Mouse (Mus musculus): ENCODE measurements at regions not wholly inside any gene's neighbourhood (a gene's known extent, or its start where the extent isn't known, plus 50 kb on each side); places are given as distances from the start of the nearest gene placed in this dataset.
A peak's percentile ranks its signal among the peaks of the same experiment; 100 is the strongest.

DNA sequence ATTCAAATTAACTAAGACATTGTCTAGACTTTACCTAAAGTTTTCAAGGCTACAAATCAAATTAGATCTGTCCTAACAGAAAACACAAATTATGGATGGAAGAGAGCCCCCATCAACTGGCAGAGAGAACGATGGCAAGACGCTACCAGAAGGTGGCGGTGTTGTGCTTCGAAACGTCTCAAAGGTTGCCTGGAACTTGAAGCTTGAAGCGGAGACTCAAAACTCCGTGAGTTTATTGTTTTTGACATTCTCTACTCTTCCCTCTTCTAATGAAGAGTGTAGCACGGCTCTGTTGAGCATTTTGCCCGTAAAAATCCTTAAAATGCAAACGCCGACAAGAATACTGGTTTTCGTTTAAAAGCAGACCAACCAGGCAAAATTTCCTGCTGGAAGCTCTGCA is 62.4 kb upstream of the Daam1 start:
- Histone ChIP-seq H3K9me3 (no peaks in the 10 kb centered on the region), H3K4me2 (peak overlapping the region; percentile 41), H3K4me1 (replicated peaks) (no peaks in the 10 kb centered on the region), H3K27ac (no peak overlapping the region), H3K36me3 (no peaks in the 10 kb centered on the region), H3K27me3 (no peaks in the 10 kb centered on the region), H3K4me3 (no peak overlapping the region), H3K9ac (no peak overlapping the region)
- WGBS, result 3% methylated on average over 12 of the region's 12 CpGs
- no peak for ATAC-seq (ENCODE audit: low FRiP score)

DNA sequence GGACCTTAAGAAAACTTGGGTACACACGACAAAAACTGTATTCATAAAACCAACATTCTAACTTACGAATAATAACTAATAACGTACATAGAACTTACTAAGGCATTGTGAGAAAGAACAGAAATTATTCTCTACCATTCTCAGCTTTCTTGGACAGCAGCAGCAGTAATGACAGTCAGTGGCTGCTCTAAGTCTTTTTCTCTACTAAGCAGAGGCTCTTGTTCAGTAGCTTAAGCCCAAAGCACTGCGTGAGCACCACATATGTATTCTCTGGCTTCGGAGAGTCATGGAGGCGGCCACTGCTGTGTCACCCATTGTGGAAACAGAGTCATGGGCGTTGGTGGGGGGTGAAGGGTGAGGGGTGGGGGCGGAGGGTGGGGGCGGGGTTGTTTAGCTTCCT is 62.0 kb upstream of the Daam1 start:
- Histone ChIP-seq H3K27me3 (no peaks in the 10 kb centered on the region), H3K9ac (no peak overlapping the region), H3K4me2 (peak overlapping the region; percentile 41), H3K27ac (no peak overlapping the region), H3K9me3 (no peaks in the 10 kb centered on the region), H3K36me3 (no peaks in the 10 kb centered on the region), H3K4me3 (no peak overlapping the region), H3K4me1 (replicated peaks) (no peaks in the 10 kb centered on the region)
- 38% methylated on average over 9 of the region's 9 CpGs for WGBS
- no peak for ATAC-seq (ENCODE audit: low FRiP score)

DNA sequence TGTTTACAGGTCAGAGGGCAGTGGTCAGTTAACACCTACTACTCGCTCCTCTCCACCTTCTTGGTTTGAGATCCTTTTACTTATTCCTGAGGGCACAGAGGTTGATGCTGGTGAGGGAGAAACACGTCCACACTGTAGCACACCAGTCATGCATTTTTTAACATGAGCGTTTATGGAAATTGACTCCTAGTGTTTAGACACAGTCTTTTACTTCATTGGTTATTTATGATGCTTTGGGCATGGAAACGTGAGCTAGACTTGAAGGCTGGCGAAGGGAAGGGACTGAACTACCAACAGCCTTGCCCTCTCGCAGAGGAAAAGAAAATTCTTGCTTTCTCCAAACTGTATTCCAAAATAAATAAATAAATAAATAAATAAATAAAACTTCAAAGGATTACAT is 61.6 kb upstream of the Daam1 start:
- H3K4me2 ChIP-seq, result no peak overlapping the region
- no peaks in the 10 kb centered on the region for H3K9me3 ChIP-seq
- H3K27me3 ChIP-seq, result no peaks in the 10 kb centered on the region
- no peak overlapping the region for H3K27ac ChIP-seq
- H3K9ac ChIP-seq, result no peak overlapping the region
- 57% methylated on average over 6 of the region's 6 CpGs for WGBS
- no peak for ATAC-seq (ENCODE audit: low FRiP score)
- H3K4me1 ChIP-seq (replicated peaks), result no peaks in the 10 kb centered on the region
- no peaks in the 10 kb centered on the region for H3K36me3 ChIP-seq
- no peak overlapping the region for H3K4me3 ChIP-seq

- peaks cover 8% of the 10 kb centered on the region for H3K4me1 ChIP-seq (replicated peaks)
- H3K4me3 ChIP-seq, result no peak overlapping the region
- no peak overlapping the region for H3K27ac ChIP-seq
- WGBS, result 90% methylated on average over 9 of the region's 9 CpGs
- H3K9ac ChIP-seq, result no peak overlapping the region
- no peaks in the 10 kb centered on the region for H3K9me3 ChIP-seq
- H3K36me3 ChIP-seq, result no peaks in the 10 kb centered on the region
- no peaks in the 10 kb centered on the region for H3K27me3 ChIP-seq
- ATAC-seq (ENCODE audit: low FRiP score), result no peak
- H3K4me2 ChIP-seq, result no peak overlapping the region
Observed at GRCm38 (mm10) chr12:71773891-71774290, 57.0 kb upstream of the Daam1 start.

- Histone ChIP-seq H3K4me2 (no peak overlapping the region), H3K27me3 (no peaks in the 10 kb centered on the region), H3K36me3 (no peaks in the 10 kb centered on the region), H3K4me1 (replicated peaks) (peaks cover 8% of the 10 kb centered on the region), H3K4me3 (no peak overlapping the region), H3K27ac (no peak overlapping the region), H3K9me3 (no peaks in the 10 kb centered on the region), H3K9ac (no peak overlapping the region)
- 66% methylated on average over 12 of the region's 12 CpGs for WGBS
- no peak for ATAC-seq (ENCODE audit: low FRiP score)
Observed at GRCm38 (mm10) chr12:71775126-71775525, 55.8 kb upstream of the Daam1 start.

DNA sequence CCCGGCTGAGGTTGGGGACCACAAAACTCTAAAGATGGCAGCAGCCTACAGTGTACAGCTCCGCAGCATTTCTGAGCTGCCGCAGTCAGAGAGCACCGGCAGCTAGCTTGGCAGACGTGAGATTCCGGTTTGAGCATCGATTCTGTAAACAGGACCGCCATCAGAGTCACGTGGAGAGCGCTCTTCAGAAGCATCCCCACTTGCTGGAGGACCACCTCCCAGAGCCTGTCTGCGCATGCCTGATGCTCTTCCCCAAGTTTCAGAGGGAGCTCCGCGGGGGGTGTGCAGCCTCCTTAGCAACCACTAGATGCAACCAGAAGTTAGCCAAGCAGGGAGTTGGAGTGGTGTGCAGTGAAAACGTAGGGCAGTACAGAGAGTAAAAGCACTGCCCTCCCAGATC is 52.7 kb upstream of the Daam1 start:
- peak overlapping the region; percentile 43; the same call in 1 of the 2 replicates for H3K9ac ChIP-seq
- 0 out of 2 replicates have a peak, but pooled peaks have one; percentile 43 for ATAC-seq (ENCODE audit: low FRiP score)
- WGBS, result 23% methylated on average over 14 of the region's 14 CpGs

DNA sequence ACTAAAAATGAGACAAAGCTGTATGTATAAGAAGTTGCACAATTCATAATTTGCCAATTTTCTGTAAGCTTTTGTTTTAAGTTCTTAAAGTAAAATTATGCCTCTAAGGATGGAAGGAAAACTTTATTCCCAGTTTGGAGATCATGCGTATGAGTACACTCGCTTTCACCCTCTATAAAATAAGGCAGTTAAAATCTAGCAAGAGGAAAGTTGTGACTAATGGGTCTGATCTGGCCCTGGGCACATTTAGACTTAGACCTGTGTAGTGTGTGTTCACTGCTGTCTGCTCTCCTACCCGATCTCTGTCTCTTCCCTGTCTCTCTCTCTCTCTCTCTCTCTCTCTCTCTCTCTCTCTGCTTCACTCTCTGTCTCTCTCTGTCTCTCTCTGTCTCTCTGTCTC is 51.9 kb upstream of the Daam1 start:
- WGBS, result 88% methylated on average over 3 of the region's 3 CpGs
- Histone ChIP-seq H3K27ac (no peak overlapping the region), H3K9ac (no peak overlapping the region), H3K9me3 (no peaks in the 10 kb centered on the region), H3K4me3 (no peak overlapping the region), H3K4me1 (replicated peaks) (peaks cover 8% of the 10 kb centered on the region), H3K36me3 (no peaks in the 10 kb centered on the region), H3K4me2 (no peak overlapping the region), H3K27me3 (no peaks in the 10 kb centered on the region)
- no peak for ATAC-seq (ENCODE audit: low FRiP score)

More for the DNA sequence above, 52.7 kb upstream of the Daam1 start:
- Histone ChIP-seq H3K4me1 (replicated peaks) (peaks cover 8% of the 10 kb centered on the region), H3K4me3 (peak overlapping the region; percentile 10; the same call in 1 of the 2 replicates), H3K4me2 (peak overlapping the region; percentile 46), H3K36me3 (no peaks in the 10 kb centered on the region), H3K27me3 (no peaks in the 10 kb centered on the region), H3K27ac (no peak overlapping the region), H3K9me3 (no peaks in the 10 kb centered on the region)

DNA sequence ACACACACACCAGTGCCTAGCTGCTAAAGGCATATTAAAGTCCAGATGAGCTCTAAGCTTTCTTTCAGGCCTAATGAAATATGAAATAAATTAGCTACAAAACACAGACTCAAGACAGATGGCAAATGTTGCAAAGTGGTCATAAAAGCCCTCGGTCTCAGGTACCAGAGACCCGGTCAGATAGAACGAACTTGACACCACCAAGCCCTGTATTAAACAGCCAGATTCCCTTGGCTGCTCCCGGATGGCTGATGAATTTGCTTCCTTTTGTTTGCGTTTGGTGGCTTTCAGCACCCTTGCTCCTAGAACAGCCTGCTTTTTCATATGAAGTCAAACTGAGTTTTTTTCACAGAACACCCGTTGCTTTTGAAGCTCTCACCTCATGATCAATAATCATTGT is 51.5 kb upstream of the Daam1 start:
- 39% methylated on average over 6 of the region's 6 CpGs for WGBS
- no peak overlapping the region for H3K9ac ChIP-seq
- no peak overlapping the region for H3K27ac ChIP-seq
- H3K27me3 ChIP-seq, result no peaks in the 10 kb centered on the region
- peaks cover 8% of the 10 kb centered on the region for H3K4me1 ChIP-seq (replicated peaks)
- H3K36me3 ChIP-seq, result no peaks in the 10 kb centered on the region
- no peak overlapping the region for H3K4me3 ChIP-seq
- no peak for ATAC-seq (ENCODE audit: low FRiP score)
- H3K9me3 ChIP-seq, result no peaks in the 10 kb centered on the region
- H3K4me2 ChIP-seq, result no peak overlapping the region

Data from hindbrain, embryonic 13.5 days (tissue).